Mouse (Mus musculus): Measurements from ENCODE around the gene Serpinb2. TPM values are rescaled to one million over a fixed set of nuclear protein-coding genes. Genes with fewer than 3 reads are reported as not detected.

Gene Serpinb2
- polyA plus RNA-seq, 1 experiment from 2014 or later: 0.18 TPM

- Histone ChIP-seq H3K27ac (replicated peaks; ENCODE audit: low read depth, low read length) (no peak overlapping the region), H3K9me3 (replicated peaks; ENCODE audit: control insufficient read depth, low read length) (no peaks in the 10 kb centered on the region), H3K27me3 (ENCODE audit: control insufficient read depth, insufficient read depth, low read length) (no peaks in the 10 kb centered on the region), H3K4me1 (ENCODE audit: control insufficient read depth, insufficient read depth, low read length) (no peaks in the 10 kb centered on the region), H3K4me2 (ENCODE audit: low read depth, low read length) (no peak overlapping the region), H3K36me3 (replicated peaks; ENCODE audit: control insufficient read depth, insufficient read depth, low read depth, low read length) (no peaks in the 10 kb centered on the region), H3K9ac (replicated peaks; ENCODE audit: low read length) (no peak overlapping the region), H3K4me3 (ENCODE audit: low read depth, low read length) (no peak overlapping the region)
- DNase-seq (ENCODE audit: low spot score) (no peak), ATAC-seq (replicated peaks; ENCODE audit: insufficient number of reproducible peaks, low FRiP score, low TSS enrichment, low read depth) (no peak)
- 75% methylated on average over 2 of the region's 2 CpGs for WGBS
These were observed 1.2 kb downstream of the Serpinb2 start for GRCm38 (mm10) chr1:107512194-107513138.

- Histone ChIP-seq H3K4me3 (ENCODE audit: low read depth, low read length) (no peak overlapping the region), H3K9ac (replicated peaks; ENCODE audit: low read length) (no peak overlapping the region), H3K27me3 (ENCODE audit: control insufficient read depth, insufficient read depth, low read length) (no peaks in the 10 kb centered on the region), H3K4me2 (ENCODE audit: low read depth, low read length) (no peak overlapping the region), H3K4me1 (ENCODE audit: control insufficient read depth, insufficient read depth, low read length) (no peaks in the 10 kb centered on the region), H3K36me3 (replicated peaks; ENCODE audit: control insufficient read depth, insufficient read depth, low read depth, low read length) (no peaks in the 10 kb centered on the region), H3K27ac (replicated peaks; ENCODE audit: low read depth, low read length) (no peak overlapping the region), H3K9me3 (replicated peaks; ENCODE audit: control insufficient read depth, low read length) (no peaks in the 10 kb centered on the region)
- 97% methylated on average over 1 of the region's 1 CpGs for WGBS
- ATAC-seq (replicated peaks; ENCODE audit: insufficient number of reproducible peaks, low FRiP score, low TSS enrichment, low read depth) (no peak), DNase-seq (ENCODE audit: low spot score) (no peak)
These were observed 2.3 kb downstream of the Serpinb2 start for GRCm38 (mm10) chr1:107513530-107513929.

- ATAC-seq (replicated peaks; ENCODE audit: insufficient number of reproducible peaks, low FRiP score, low TSS enrichment, low read depth): no peak
- H3K36me3 ChIP-seq (replicated peaks; ENCODE audit: control insufficient read depth, insufficient read depth, low read depth, low read length): no peaks in the 10 kb centered on the region
- no peaks in the 10 kb centered on the region for H3K9me3 ChIP-seq (replicated peaks; ENCODE audit: control insufficient read depth, low read length)
- H3K4me3 ChIP-seq (ENCODE audit: low read depth, low read length): no peak overlapping the region
- H3K9ac ChIP-seq (replicated peaks; ENCODE audit: low read length): no peak overlapping the region
- DNase-seq (ENCODE audit: low spot score): no peak
- no peak overlapping the region for H3K27ac ChIP-seq (replicated peaks; ENCODE audit: low read depth, low read length)
- no peaks in the 10 kb centered on the region for H3K4me1 ChIP-seq (ENCODE audit: control insufficient read depth, insufficient read depth, low read length)
- no peaks in the 10 kb centered on the region for H3K27me3 ChIP-seq (ENCODE audit: control insufficient read depth, insufficient read depth, low read length)
- no peak overlapping the region for H3K4me2 ChIP-seq (ENCODE audit: low read depth, low read length)
- 79% methylated on average over 2 of the region's 2 CpGs for WGBS
These were observed 4.7 kb downstream of the Serpinb2 start for GRCm38 (mm10) chr1:107515839-107516498.

GRCm38 (mm10) chr1:107525592-107525991, 14.4 kb downstream of the Serpinb2 start:
- Histone ChIP-seq H3K27me3 (ENCODE audit: control insufficient read depth, insufficient read depth, low read length) (no peaks in the 10 kb centered on the region), H3K9me3 (replicated peaks; ENCODE audit: control insufficient read depth, low read length) (no peaks in the 10 kb centered on the region), H3K9ac (replicated peaks; ENCODE audit: low read length) (no peak overlapping the region), H3K27ac (replicated peaks; ENCODE audit: low read depth, low read length) (no peak overlapping the region), H3K4me2 (ENCODE audit: low read depth, low read length) (no peak overlapping the region), H3K4me3 (ENCODE audit: low read depth, low read length) (no peak overlapping the region), H3K36me3 (replicated peaks; ENCODE audit: control insufficient read depth, insufficient read depth, low read depth, low read length) (no peaks in the 10 kb centered on the region), H3K4me1 (ENCODE audit: control insufficient read depth, insufficient read depth, low read length) (no peaks in the 10 kb centered on the region)
- no peak for ATAC-seq (replicated peaks; ENCODE audit: insufficient number of reproducible peaks, low FRiP score, low TSS enrichment, low read depth)
- no peak for DNase-seq (ENCODE audit: low spot score)
- 74% methylated on average over 4 of the region's 4 CpGs for WGBS

- Histone ChIP-seq H3K9ac (replicated peaks; ENCODE audit: low read length) (no peak overlapping the region), H3K9me3 (replicated peaks; ENCODE audit: control insufficient read depth, low read length) (no peaks in the 10 kb centered on the region), H3K4me3 (ENCODE audit: low read depth, low read length) (no peak overlapping the region), H3K36me3 (replicated peaks; ENCODE audit: control insufficient read depth, insufficient read depth, low read depth, low read length) (no peaks in the 10 kb centered on the region), H3K4me1 (ENCODE audit: control insufficient read depth, insufficient read depth, low read length) (no peaks in the 10 kb centered on the region), H3K27ac (replicated peaks; ENCODE audit: low read depth, low read length) (no peak overlapping the region), H3K4me2 (ENCODE audit: low read depth, low read length) (no peak overlapping the region), H3K27me3 (ENCODE audit: control insufficient read depth, insufficient read depth, low read length) (no peaks in the 10 kb centered on the region)
- WGBS: 90% methylated on average over 3 of the region's 3 CpGs
- DNase-seq (ENCODE audit: low spot score) (no peak), ATAC-seq (replicated peaks; ENCODE audit: insufficient number of reproducible peaks, low FRiP score, low TSS enrichment, low read depth) (no peak)
These were observed 17.3 kb downstream of the Serpinb2 start for GRCm38 (mm10) chr1:107528325-107529078.

- peak; percentile 56; the same call in 1 of the 2 replicates for ATAC-seq (replicated peaks; ENCODE audit: insufficient number of reproducible peaks, low FRiP score, low TSS enrichment, low read depth)
- WGBS: 49% methylated on average over 5 of the region's 5 CpGs
- H3K27ac ChIP-seq (replicated peaks; ENCODE audit: low read depth, low read length): no peak overlapping the region
These were observed 18.3 kb downstream of the Serpinb2 start for GRCm38 (mm10) chr1:107529365-107530052.

GRCm38 (mm10) chr1:107533736-107534135, 22.5 kb downstream of the Serpinb2 start:
- H3K9ac ChIP-seq (replicated peaks; ENCODE audit: low read length): no peak overlapping the region
- 84% methylated on average over 3 of the region's 3 CpGs for WGBS
- ATAC-seq (replicated peaks; ENCODE audit: insufficient number of reproducible peaks, low FRiP score, low TSS enrichment, low read depth) (no peak), DNase-seq (ENCODE audit: low spot score) (no peak)
- H3K4me1 ChIP-seq (ENCODE audit: control insufficient read depth, insufficient read depth, low read length): no peaks in the 10 kb centered on the region
- H3K36me3 ChIP-seq (replicated peaks; ENCODE audit: control insufficient read depth, insufficient read depth, low read depth, low read length): no peaks in the 10 kb centered on the region
- no peaks in the 10 kb centered on the region for H3K9me3 ChIP-seq (replicated peaks; ENCODE audit: control insufficient read depth, low read length)
- H3K27ac ChIP-seq (replicated peaks; ENCODE audit: low read depth, low read length): no peak overlapping the region
- H3K27me3 ChIP-seq (ENCODE audit: control insufficient read depth, insufficient read depth, low read length): no peaks in the 10 kb centered on the region
- no peak overlapping the region for H3K4me2 ChIP-seq (ENCODE audit: low read depth, low read length)
- H3K4me3 ChIP-seq (ENCODE audit: low read depth, low read length): no peak overlapping the region

More at GRCm38 (mm10) chr1:107529365-107530052, 18.3 kb downstream of the Serpinb2 start:
- Histone ChIP-seq H3K4me3 (ENCODE audit: low read depth, low read length) (no peak overlapping the region), H3K36me3 (replicated peaks; ENCODE audit: control insufficient read depth, insufficient read depth, low read depth, low read length) (no peaks in the 10 kb centered on the region), H3K4me2 (ENCODE audit: low read depth, low read length) (no peak overlapping the region), H3K9ac (replicated peaks; ENCODE audit: low read length) (no peak overlapping the region), H3K4me1 (ENCODE audit: control insufficient read depth, insufficient read depth, low read length) (no peaks in the 10 kb centered on the region), H3K27me3 (ENCODE audit: control insufficient read depth, insufficient read depth, low read length) (no peaks in the 10 kb centered on the region), H3K9me3 (replicated peaks; ENCODE audit: control insufficient read depth, low read length) (no peaks in the 10 kb centered on the region)
- DNase-seq (ENCODE audit: low spot score): peak; percentile 13
